Mouse (Mus musculus): ENCODE results near the gene Etv5.

Etv5 gene

DNA sequence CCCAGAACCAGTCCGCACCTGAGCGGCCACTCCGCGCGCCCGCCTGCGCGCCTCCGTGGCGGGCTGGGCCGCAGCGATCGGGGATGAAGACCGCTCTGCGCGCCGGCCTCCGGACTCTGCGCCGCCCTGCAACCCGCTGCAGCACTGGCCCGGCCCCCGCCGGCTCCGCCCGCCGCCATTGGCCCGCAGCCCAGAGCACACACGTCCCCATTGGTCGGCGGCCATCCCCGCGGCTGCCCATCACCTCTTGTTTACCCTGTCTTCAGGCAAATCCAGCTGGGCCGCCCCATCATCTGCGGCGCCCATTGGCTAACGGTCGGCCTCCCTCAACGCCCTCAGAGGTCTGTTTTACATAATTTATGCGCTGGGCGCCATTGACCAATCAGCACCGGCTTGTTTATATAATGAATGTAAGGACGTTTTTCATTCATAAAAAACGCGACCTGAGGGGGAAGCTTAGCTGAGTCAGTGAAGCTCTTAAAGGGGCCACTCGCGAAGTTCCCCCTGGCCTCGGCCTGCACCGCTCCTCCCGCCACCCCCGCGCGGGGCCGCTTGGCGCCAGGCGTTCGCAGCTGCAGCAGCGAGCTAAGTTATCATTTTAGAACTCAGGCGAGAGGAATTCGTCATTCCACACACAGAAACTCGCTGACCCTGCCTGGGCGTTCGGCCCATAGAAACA, at the start of gene Etv5:
TSS of gene Etv5 (minus strand) at position 221 of the 679 bp plus-strand sequence.
- DNase-seq: peak; percentile 100

GRCm38 (mm10) chr16:22483900-22484299, 44.4 kb upstream of the Etv5 start:
- DNase-seq: no peak

DNA sequence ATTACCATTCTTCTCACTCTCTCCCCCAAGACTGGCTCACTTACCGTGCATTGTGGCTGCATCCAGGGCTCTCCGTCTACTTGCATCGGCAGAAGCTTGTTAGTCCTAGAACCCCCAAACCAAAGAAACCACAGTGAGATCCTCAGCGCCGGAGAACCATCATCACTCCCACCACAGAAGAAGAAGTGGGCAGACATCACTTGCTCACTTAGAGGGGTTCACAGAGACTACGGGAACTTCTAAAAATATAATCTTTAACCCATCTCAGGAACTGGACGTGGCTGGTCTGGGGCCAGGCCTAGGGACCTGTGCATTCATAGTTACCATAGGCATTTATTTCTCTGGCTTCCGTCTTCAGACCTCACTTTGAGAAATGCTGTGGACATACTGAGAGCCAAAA, 39.8 kb upstream of the Etv5 start:
- DNase-seq: no peak

DNA sequence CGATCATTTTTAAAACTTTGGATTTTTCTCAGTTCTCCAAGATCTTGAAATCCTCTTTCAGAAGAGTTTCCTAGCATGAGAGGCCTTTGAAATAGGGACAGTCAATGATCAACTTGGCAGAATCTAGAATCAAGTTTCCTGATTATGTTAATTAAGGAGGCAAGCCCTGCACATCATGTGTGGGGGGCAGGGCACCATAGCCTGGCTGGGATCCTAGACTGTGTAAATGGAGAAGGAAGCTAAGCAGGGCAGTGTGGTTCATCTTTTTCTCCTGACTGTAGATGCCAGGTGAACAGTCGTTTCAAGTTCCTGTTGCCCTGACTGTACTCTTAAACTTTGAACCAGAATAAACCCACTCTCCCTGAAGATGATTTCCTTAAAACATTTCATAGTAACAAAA, 32.2 kb upstream of the Etv5 start:
- DNase-seq: no peak

DNA sequence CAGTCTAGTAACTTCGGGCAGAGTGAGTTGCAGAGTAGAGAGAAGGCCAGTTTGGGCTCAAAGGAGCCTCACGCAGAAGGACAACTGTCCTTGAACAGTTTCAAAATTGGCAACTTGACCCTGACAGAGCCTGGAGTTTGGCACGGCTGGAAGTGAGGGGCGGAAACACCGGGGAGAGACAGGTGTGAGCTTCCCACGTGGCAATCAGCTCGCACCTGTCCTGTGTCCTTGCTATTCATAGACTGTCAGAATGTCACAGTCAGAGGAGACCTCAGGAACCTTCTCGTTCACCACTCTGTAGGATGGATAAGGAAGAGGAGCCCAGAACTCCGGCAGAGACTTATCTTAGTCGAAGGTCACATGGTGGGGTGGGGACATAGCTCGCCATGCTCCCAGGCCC, 29.9 kb upstream of the Etv5 start:
- DNase-seq: no peak

GRCm38 (mm10) chr16:22467111-22467510, 27.6 kb upstream of the Etv5 start:
- no peak for DNase-seq

DNA sequence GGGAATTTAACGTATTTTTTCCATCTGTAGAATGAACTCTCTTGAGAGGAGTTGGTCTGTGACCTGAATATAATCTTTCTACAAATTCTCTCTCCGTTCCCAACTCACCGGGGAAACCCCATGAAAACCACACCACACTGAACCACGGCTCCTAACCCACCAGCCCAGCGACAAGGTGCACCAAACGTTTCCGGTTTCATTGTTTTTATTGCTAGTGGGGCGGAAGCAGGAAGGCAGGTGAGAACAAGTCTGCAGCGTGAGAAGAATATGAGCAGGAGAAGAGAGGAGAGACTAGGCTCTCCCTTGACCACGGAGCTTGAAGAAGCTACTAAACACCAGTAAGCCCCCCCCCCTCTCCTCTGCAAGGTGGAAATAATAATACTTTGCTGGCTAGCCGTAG, 26.9 kb upstream of the Etv5 start:
- no peak for DNase-seq

- DNase-seq: no peak
Measured at GRCm38 (mm10) chr16:22462220-22462619, 22.7 kb upstream of the Etv5 start.

GRCm38 (mm10) chr16:22461728-22462127, 22.2 kb upstream of the Etv5 start:
- DNase-seq: no peak

DNA sequence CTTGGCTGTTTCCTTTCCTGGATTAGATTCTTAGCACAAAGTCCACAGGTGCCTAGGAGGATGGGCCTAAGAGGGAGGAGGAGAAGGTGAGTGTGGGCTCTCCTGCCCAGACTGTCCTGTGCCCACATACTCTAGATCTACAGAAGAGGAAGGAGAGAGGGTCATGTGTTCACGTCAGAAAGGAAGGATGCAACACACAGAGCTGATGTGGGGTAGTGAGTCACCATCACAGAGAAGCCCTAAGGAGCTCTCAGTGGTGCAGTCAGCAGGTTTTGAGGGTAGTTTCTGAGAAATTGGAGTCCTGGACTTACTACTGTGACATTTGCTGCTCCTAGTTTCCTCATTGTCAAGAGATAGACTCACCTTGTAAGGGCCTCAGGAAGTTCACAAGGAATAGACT, 21.4 kb upstream of the Etv5 start:
- DNase-seq: no peak

GRCm38 (mm10) chr16:22452082-22452481, 12.6 kb upstream of the Etv5 start:
- DNase-seq: no peak

GRCm38 (mm10) chr16:22448093-22448492, 8.6 kb upstream of the Etv5 start:
- DNase-seq: no peak

DNA sequence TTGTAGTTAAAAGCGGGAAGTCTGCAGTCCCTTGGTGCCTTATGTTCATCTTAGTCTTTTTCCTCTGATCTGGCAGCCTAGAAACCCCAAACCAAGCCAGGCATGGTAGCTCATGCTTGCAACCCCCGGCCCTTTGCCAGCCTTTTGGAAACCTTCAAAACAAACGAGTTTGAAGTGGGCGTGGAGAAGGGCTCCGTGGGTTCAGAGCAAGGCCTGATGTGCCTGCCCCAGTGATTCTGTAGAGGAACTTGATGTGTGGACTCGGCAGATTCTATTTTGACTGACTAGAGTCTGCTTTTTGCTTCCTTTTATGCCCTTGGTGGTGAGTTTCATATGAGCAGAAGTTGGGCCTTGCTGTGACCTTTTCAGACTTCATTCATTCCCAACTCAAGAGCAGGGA, 5.3 kb upstream of the Etv5 start:
- no peak for DNase-seq

DNA sequence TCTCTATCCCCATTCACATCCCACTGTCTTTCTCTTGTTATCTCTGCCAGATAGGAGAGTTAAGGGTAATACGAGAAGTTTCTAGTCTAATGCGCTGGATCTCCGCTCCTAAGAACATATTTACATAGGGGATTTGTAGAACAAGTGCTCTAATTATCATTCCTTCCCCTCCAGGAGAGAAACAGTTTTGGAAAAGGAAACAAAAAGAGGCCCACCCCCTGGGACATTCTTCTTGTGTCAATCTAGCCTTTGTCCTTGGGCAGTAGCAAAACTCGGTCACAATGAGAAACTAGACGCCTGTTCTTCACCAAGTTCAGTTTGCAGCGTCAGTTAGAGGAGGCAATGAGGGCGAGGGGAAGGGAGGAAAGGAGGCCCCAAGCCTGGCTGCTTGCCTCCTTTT, 2.7 kb upstream of the Etv5 start:
- DNase-seq: no peak

- no peak for DNase-seq
Measured at GRCm38 (mm10) chr16:22441317-22441716, 1.8 kb upstream of the Etv5 start.

DNA sequence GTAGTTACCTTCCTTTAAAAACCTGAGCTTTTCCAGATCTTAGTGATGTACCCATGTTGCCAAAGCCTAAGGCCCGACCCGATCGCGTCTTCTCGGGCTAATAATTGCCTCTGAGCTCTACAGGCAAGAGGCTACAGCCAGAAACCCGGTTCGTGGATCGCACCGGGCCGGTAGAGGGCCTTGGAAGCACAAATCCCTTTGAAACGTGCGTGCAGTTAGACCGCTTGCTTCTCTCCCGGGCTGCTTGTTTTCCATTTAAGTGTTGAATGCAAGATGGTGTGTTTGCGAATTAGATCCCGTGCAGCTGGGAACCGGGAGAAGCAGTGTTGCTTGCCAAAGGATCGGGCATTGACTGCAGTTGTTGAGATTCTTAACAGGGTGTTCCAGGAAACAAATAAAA, 750 bp upstream of the Etv5 start:
- DNase-seq: peak; percentile 47

DNA sequence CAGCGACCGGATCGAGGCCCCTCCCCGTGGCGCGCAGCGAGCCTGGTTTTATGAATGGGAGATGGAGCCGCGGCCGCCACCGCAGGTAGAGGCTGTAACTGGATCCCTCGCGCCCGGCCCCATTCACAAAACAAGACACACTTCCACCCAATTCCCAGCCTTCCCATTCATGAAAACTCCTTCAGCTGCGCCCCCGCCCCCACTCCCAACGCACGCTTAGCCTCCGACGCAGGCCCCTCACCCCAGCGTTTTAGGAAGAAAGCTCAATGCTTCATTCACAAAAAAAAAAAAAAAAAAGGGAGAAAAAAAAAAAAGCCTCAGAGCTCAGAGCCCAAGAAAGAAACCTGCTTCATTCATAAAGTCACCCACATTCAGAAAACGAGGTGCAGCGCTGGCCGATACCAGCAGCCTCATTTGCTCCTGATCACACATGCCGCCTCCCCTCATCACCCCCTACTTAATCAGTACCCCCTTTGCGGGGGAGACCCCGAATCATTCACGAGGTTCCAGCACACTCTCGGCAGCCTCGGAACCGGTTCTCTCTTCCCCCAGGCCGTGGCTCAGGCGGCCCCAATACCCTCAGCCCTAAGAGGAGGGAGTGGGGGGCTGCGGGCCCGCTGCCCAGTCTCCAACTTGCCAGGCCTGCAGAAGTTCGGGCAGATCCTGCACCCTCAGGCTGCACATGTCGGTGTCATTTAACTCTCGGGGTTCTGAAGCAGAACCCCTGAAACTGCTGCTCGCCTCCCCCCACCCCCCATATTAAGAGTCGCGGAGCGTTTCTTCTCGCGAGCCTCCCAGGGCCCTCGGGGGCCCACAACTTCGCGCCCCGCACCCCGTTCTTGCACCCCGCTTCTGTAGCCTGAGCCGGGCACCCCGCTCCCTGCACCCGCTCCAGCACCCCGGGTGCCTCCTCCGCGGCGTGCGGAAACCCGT, 812 bp downstream of the Etv5 start:
- DNase-seq: peak; percentile 71

DNA sequence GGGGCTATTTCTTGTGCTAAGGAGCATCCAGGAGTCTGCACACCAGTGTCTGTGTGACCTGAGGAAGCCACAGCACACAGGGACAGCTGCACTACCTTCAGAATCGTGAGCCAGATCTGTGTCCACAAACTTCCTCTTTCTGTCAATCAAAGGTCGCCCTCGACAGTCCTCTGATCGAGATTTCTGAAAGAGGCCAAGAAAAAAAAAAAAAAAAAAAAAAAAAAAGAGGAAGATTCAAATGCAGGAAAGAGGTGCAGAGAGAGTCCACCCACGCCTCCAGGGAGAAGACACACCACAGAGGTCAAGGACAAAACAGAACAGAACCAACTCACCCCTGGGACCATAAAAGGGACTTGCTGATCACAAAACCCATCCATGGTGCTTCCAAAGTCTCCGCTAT, 3.4 kb downstream of the Etv5 start:
- DNase-seq: no peak

DNA sequence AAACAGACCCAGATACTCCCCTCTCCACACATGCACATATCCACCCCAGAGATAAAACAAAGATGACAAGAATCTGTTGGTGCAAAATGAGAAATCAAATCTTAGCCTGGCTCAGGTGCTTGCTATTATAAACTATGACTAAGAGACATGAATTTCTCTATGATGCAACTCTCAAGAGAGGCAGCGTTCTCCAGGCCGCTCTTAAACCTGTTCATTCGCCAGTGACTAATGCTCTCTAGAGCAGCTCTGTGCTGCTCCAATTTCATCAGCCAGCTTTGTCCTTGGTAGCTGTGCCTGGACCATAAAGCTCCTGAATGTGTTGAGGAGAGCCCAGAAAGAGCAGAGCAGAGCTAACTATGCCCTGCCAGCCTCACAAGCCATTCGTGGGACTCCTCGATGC, 5.0 kb downstream of the Etv5 start:
- DNase-seq: no peak

DNA sequence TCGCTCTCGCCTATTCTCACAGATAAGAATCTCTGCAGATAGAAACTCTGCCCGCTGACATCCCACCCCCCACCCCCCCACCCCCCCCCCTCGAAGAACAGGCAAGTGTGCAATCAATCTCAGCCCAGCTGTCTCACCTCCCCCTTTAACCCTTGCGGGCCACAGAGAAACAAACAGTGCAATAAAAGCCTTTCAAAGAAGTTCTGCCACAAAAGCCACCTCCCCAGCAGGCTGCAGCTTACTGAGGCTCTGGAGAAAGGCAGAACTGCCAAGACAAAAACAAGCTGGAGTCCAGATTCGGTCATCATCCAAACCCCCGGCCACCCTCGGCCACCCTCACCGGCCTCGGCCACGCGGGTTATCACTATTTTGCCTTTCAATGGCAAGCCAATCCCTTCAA, 5.6 kb downstream of the Etv5 start:
- DNase-seq: no peak

- no peak for DNase-seq
Measured at GRCm38 (mm10) chr16:22431773-22432172, 7.7 kb downstream of the Etv5 start.

DNA sequence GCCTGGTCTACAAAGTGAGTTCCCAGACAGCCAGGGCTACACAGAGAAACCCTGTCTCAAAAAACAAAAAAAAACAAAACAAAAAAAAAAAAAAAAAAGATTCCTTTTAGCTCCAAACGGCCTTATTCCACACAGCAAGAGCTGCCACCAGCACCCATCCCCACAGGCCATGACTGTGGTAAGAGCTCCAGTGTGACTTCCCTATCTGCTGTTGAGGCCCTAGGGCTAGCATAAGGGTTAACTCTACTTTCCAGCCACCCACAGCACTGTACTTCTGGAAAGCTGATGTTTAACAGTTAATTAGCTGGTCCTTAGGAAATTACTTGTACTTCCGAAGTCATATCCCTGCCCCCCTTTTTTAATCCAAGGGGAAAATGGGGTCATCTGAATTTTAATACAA, 8.2 kb downstream of the Etv5 start:
- DNase-seq: no peak

GRCm38 (mm10) chr16:22430211-22430951, 9.1 kb downstream of the Etv5 start:
- DNase-seq: peak; percentile 83

DNA sequence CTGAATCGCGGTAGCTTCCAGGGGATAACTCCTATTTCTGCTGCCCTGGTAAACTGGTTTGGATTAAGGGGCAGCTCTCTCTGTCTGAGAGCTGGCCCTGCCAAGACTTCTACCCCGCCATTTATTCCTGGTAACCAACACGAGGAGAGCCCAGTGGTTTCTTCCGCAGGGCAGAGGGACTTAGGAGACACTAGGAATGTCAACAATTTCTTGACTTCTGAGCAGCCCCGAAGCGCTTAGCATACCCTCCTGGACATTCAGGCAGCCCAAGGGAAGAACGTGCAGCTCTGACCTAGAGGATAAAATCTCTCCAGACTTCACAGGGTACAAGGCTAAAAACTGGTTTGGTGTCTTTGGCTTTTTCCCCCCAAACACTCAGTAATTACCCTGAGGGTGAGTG, 10.1 kb downstream of the Etv5 start:
- DNase-seq: no peak

Data from cerebellum, adult 11 months (tissue).